Mouse (Mus musculus) lung, postnatal 0 days (tissue): ENCODE measurements around the gene Gjd3.

Experiments used
- CTCF ChIP-seq: IDR thresholded peaks from 2 replicates; pipeline ENCODE4 v1.5.1; 2016; ENCODE audit warnings: antibody characterized with exemption, mild to moderate bottlenecking
- EP300 ChIP-seq: IDR thresholded peaks from 2 replicates; pipeline ENCODE4 v1.6.1; 2016; ENCODE audit warnings: antibody characterized with exemption, mild to moderate bottlenecking, control low read depth

GRCm38 (mm10) chr11:98955707-98956235 is 27.0 kb downstream of the Gjd3 start:
- no peak for TF ChIP-seq CTCF
- TF ChIP-seq EP300: no peak
